Mouse (Mus musculus) kidney, adult 2 months (tissue): Measurements from ENCODE around the gene Abcd3. TPM values are rescaled to one million over a fixed set of nuclear protein-coding genes. Genes with fewer than 3 reads are reported as not detected.

Experiments
- DNase-seq: peaks from one replicate; pipeline ENCODE4 v3.0.0; 2021
- H3K27ac ChIP-seq: fragments of 200-500 bp; 2 replicates; pipeline ENCODE4 v1.5.1; 2012; ENCODE audit warnings: low read depth, low read length, control low read depth, inconsistent platforms; ENCODE audit not compliant: insufficient read depth
- H3K27me3 ChIP-seq: fragments of 200-500 bp; replicated peaks from 2 replicates; pipeline ENCODE4 v1.6.1; 2012; ENCODE audit warnings: mild to moderate bottlenecking, moderate library complexity, low read length, inconsistent platforms; ENCODE audit not compliant: control insufficient read depth, insufficient read depth
- H3K36me3 ChIP-seq: fragments of 200-500 bp; 2 replicates; pipeline ENCODE4 v1.6.1; 2012; ENCODE audit warnings: mild to moderate bottlenecking, moderate library complexity, low read length, inconsistent platforms; ENCODE audit not compliant: control insufficient read depth, insufficient read depth
- H3K4me1 ChIP-seq: fragments of 200-500 bp; 2 replicates; pipeline ENCODE4 v1.6.1; 2011; ENCODE audit warnings: low read length; ENCODE audit not compliant: control insufficient read depth, insufficient read depth
- H3K4me3 ChIP-seq: fragments of 200-500 bp; 2 replicates; pipeline ENCODE4 v1.5.1; 2011; ENCODE audit warnings: mild to moderate bottlenecking, low read depth, low read length, control low read depth; ENCODE audit not compliant: insufficient read depth
- CTCF ChIP-seq: fragments of 200-500 bp; conservative IDR thresholded peaks from 2 replicates; pipeline ENCODE4 v1.5.1; 2011; ENCODE audit warnings: low read depth, mild to moderate bottlenecking, control low read depth, low read length, moderate library complexity, mixed read lengths; ENCODE audit not compliant: insufficient read depth, insufficient read length
- POLR2A ChIP-seq: fragments of 200-500 bp; IDR thresholded peaks from one replicate; pipeline ENCODE4 v1.6.1; 2011; ENCODE audit warnings: low read depth, low read length, control low read depth
- WGBS: fragments of 180-500 bp; shearing (Covaris S2); methylation state at CpG from one replicate; pipeline ENCODE4 v1.1.7; 2018; 5-methylcytosine and 5-hydroxymethylcytosine counted together
- polyA plus RNA-seq: library from polyadenylated mRNA; depleted of rRNA; stranded (reverse); fragments of >200 nt; gene quantifications from 2 replicates; pipeline ENCODE4 v1.2.3, GENCODE M21; 2012

The Abcd3 gene
- polyA plus RNA-seq, 1 experiment = 48.2 TPM

DNA sequence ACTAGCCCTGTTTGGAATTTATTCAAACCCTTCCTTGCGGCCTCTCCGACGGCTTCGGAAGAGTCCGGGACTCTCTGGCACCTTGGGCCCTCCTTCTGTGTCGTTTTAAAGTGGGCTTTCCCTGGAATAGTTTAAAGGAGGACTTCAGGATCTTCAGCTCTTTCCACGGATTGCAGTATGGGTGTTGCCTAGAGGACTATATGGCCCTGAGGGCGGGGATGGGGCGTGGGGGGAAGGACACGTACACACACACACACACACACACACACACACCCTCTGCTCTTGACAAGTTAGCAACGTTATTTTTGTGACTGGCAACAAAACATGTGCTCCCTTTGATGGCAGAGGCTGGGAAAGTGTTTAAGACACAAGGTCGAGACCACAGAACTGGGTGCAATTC, 90.5 kb downstream of the Abcd3 start:
- Histone ChIP-seq H3K27me3 (no peaks in the 10 kb centered on the region), H3K4me1 (peaks cover 15% of the 10 kb centered on the region; the same call in 1 of the 2 replicates), H3K36me3 (no peaks in the 10 kb centered on the region), H3K27ac (no peak overlapping the region), H3K4me3 (peak overlapping the region; percentile 27; the same call in 1 of the 2 replicates)
- WGBS = 26% methylated on average over 12 of the region's 12 CpGs
- DNase-seq = no peak
- TF ChIP-seq CTCF = no peak
- no peak for TF ChIP-seq POLR2A

DNA sequence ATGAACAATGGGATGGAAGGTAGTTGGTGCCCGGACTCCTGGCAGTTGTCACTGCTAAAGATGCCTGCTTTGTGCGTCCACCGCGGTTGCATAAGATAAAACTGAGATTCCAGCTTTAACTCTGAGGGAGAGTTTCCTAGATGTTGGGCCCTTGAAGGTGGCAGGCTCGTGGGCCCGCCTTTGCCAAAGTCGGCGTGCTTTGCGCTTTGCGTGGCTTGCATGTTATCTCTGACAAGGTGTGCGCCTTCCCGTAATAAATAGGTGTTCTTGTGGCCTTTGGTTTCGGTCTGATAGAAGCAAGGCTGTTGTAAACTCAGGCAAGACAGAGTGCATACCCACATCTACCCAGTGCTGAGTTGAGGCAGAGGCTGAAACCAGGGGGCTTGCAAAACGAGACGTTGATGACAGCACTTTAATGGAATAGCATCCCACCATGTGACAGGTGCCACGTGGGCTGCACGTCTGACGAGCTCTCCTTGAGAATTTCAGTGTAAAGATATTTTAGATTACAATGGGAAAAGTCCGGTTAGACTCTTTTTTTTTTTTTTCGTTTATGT, 91.1 kb downstream of the Abcd3 start:
- H3K4me1 ChIP-seq = peaks cover 15% of the 10 kb centered on the region; the same call in 1 of the 2 replicates
- no peaks in the 10 kb centered on the region for H3K36me3 ChIP-seq
- TF ChIP-seq CTCF = no peak
- no peak for TF ChIP-seq POLR2A
- no peaks in the 10 kb centered on the region for H3K27me3 ChIP-seq
- peak overlapping the region; percentile 66; the same call in 1 of the 2 replicates for H3K27ac ChIP-seq
- 9% methylated on average over 20 of the region's 20 CpGs for WGBS
- H3K4me3 ChIP-seq = peak overlapping the region; percentile 59
- DNase-seq = no peak

DNA sequence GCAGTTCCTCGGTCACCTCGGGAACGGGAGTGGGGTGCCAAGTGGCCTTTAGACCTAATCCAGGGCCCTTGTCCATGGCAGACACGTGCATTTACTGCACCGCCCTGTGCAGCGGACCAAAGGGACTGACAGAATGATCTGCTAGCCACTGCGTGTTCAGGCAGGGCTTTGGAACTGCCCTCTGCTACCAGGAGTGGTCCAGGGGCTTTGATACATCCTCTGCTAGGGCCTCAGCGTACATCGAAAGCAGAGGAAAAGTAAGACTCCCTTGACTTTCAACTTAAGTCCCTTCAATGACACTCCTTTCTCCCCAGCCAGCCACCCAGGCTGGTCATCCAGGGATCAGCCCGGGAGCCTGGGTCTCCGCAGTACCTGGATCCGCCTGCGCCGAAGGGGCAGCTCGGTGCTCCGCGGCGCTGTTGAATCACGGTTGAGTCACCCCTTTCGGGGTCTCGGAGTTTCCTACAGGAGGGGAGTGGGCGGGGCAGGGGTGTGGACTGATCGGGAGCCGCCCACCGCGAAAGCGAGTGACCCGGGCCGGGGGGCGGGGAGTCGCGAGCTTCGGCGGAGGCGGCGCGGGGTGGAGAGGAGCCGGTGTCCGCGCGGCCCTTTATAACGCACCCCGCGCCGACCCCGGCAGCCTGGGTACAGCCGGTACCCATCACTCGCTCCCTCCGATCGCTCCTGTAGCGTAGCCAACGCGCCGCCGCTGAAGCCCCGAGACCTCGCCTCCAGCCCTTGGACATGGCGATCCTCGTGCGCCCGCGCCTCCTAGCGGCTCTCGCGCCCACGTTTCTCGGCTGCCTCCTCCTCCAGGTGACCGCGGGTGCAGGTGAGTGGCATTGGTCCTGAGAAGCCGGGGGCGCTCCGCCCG, 91.9 kb downstream of the Abcd3 start, which contains the start of gene F3:
Gene F3, plus strand, starts transcription at position 567 of the 874 bp plus-strand sequence.
- Histone ChIP-seq H3K4me1 (peaks cover 15% of the 10 kb centered on the region; the same call in 1 of the 2 replicates), H3K27ac (peak within 1 kb of the TSS; percentile 79), H3K27me3 (no peaks in the 10 kb centered on the region), H3K4me3 (peak within 1 kb of the TSS; percentile 59), H3K36me3 (no peaks in the 10 kb centered on the region)
- peak; percentile 95 for DNase-seq
- WGBS = under 1% methylated on average over 71 of the region's 73 CpGs
- peak; percentile 75 for TF ChIP-seq CTCF
- TF ChIP-seq POLR2A = peak; percentile 15

DNA sequence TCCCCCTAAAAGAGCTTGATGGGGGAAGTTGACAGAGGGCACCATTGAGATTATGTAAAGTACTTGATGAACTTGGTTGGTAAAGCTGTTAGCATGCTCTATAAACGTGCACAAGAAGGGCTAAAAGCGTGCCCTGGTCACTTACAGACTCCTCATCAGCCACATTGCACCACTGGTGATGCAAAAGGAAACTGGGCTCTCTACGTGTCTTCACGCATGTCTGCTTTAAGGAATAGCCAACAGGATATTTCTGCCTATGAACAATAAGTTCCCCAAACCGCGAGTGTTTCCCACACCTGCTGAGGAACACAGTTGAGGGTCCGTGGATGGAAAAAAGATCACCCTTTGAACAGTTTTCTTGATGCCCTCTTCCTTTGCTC, 93.4 kb downstream of the Abcd3 start:
- Histone ChIP-seq H3K36me3 (no peaks in the 10 kb centered on the region), H3K4me3 (no peak overlapping the region), H3K4me1 (peaks cover 15% of the 10 kb centered on the region; the same call in 1 of the 2 replicates), H3K27ac (peak overlapping the region; percentile 12; the same call in 1 of the 2 replicates), H3K27me3 (no peaks in the 10 kb centered on the region)
- no peak for DNase-seq
- WGBS = 78% methylated on average over 7 of the region's 7 CpGs
- TF ChIP-seq CTCF = no peak
- no peak for TF ChIP-seq POLR2A

DNA sequence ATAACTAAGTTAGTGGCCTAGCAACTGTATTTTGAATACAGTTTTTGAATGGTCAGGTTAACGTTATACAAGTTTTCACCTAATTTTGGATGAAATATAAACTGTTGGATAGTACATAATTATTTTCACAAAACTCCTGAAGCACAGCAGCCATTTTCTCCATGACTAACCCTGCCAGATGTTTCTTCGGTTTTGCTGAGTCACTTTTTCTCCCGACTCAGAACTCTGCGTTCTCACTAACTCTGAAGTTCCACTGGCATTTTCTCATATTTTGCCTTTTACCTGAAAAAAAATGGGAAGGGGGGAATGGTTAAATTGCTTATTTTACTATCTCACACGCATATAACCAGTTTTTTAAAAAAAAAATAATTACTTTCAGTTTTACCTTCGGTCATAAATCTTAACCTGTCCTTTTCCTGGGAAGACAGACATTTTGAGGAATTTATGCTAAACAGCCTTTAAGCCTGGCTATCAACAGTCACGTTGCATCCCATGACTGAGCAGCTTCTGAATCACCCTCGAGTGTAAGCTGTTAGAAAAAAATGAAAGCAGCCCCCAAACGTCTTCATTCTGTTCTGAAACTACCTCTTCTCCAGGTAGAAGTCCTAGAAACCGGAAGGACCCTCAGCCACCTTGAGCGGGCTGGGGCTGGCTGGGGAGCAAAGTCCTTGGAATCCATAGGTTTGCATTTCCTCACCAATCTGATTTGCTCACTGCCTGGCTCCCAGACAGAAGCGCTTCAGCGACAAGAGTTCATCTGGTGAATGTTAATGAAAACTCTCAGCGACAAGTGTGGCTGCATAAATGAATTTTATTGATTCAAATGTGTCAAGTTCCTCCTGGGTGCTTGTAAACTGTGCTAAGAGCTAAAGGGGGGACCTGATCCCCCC, 94.1 kb downstream of the Abcd3 start:
- DNase-seq = peak; percentile 46
- Histone ChIP-seq H3K27me3 (no peaks in the 10 kb centered on the region), H3K4me1 (peaks cover 15% of the 10 kb centered on the region; the same call in 1 of the 2 replicates), H3K27ac (no peak overlapping the region), H3K36me3 (no peaks in the 10 kb centered on the region), H3K4me3 (no peak overlapping the region)
- WGBS = 40% methylated on average over 14 of the region's 14 CpGs
- no peak for TF ChIP-seq CTCF
- no peak for TF ChIP-seq POLR2A

DNA sequence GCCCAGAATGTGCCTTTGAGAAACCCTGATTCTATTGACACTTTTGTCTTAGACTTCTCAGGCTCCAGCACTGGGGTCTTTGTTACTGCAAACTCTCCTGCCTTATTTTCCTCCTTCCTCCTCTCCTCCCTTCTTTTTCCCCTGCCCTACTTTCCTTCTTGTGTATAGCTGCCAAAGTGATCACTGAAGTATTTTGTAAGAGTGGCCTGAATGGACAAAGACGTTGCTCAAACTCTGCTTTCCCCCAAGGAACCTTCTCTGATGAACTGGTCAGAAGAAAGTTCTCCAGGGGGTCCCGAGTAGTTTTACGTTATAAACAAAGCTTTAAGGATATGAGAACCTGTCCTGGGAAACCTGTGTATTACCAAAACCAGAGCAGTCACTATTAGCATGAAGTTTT, 95.4 kb downstream of the Abcd3 start:
- no peak for DNase-seq
- no peak overlapping the region for H3K27ac ChIP-seq
- H3K27me3 ChIP-seq = no peaks in the 10 kb centered on the region
- WGBS = 93% methylated on average over 3 of the region's 3 CpGs
- H3K36me3 ChIP-seq = no peaks in the 10 kb centered on the region
- TF ChIP-seq POLR2A (no peak), CTCF (no peak)
- peaks cover 19% of the 10 kb centered on the region for H3K4me1 ChIP-seq
- no peak overlapping the region for H3K4me3 ChIP-seq

DNA sequence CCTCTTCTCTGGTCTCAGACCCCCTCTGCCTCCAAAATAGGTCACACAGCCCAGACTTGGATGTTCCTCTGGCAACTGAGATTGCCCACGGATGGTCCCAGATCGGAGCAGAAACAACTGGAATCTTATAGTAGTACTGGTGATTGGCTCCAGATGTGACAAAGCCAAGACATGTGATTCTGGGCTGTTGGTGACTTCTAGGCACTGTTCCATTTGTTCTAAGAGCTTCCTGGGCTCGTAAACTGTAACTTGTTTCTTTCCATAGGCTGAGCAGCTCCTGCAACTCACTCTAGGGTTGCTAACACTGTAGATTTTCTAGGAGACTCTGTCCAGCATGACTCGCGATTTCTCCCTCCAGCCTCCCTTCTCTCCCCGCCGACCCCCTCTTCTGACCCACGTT, 96.4 kb downstream of the Abcd3 start:
- no peak overlapping the region for H3K27ac ChIP-seq
- 88% methylated on average over 8 of the region's 8 CpGs for WGBS

More for the DNA sequence above, 96.4 kb downstream of the Abcd3 start:
- no peaks in the 10 kb centered on the region for H3K36me3 ChIP-seq
- no peak for DNase-seq
- peaks cover 21% of the 10 kb centered on the region for H3K4me1 ChIP-seq
- TF ChIP-seq POLR2A (no peak), CTCF (no peak)
- no peak overlapping the region for H3K4me3 ChIP-seq
- H3K27me3 ChIP-seq = no peaks in the 10 kb centered on the region
